Mouse (Mus musculus): ENCODE results near the gene Plekhg3.

Gene Plekhg3

DNA sequence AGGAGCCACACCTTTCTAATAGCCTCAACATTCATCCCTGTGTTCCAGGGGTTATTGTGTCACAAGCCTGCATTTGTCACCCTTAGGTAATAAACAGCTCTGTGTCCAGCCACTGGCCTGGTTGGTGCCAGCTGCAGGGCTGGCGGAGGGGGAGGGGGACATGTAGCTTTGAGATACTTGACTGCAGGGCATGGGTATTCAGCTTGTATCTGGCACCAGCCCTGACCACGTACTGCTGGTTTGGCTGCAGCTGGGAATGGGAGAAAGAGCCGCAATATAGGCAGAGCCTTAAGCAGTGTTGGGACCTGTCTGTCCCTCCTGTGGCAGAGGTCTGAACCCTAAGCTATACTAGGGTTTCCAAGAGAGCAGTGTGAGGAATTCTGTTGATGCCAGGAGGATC is 51.4 kb downstream of the Plekhg3 start:
- no peak for DNase-seq (ENCODE audit: extremely low spot score, low read depth, low spot score)

GRCm38 (mm10) chr12:76582841-76583240 is 52.1 kb downstream of the Plekhg3 start:
- DNase-seq (ENCODE audit: extremely low spot score, low read depth, low spot score): no peak

DNA sequence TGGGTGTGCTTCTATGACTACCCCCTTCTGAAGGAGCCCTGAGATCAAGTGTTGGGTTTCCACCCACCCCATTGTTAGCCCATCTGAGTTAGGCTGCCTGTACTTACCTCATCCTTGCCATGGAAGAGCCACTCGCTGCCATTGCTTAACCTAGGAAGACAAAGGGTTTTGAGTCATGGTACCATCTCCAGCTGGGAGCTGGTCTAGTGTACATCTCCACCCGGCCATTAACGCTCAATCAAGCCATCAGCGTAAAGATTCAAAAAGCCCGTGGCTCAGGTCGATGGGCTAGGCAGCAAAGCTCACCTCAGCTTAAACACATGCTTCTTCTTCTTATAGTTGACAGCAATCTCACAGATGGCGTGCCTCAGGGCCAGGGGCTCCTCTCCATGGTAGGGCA is 52.8 kb downstream of the Plekhg3 start:
- DNase-seq (ENCODE audit: extremely low spot score, low read depth, low spot score): no peak

GRCm38 (mm10) chr12:76585028-76585427 is 54.3 kb downstream of the Plekhg3 start:
- no peak for DNase-seq (ENCODE audit: extremely low spot score, low read depth, low spot score)

GRCm38 (mm10) chr12:76587357-76587756 is 56.7 kb downstream of the Plekhg3 start:
- DNase-seq (ENCODE audit: extremely low spot score, low read depth, low spot score): no peak

- DNase-seq (ENCODE audit: extremely low spot score, low read depth, low spot score): no peak
Measured at GRCm38 (mm10) chr12:76589531-76589930, 58.8 kb downstream of the Plekhg3 start.

DNA sequence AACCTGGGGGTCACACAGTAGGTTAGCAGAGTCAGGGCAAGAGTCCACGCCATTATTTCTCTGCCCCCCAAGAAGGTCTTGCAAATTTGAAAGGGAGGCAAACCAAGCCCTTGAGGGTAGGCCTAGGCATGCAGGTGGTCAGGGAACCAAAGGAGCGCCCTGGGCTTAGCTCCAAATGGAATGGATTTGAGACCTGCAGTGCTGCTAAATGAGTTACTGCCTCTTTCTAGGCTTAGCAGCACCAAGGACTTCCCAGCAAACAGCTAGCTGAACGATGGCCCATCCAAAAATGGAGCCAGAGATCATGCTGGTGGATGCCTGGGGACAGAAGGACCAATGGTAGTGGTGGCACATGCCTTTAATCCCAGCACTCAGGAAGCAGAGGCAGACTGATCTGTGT is 60.3 kb downstream of the Plekhg3 start:
- no peak for DNase-seq (ENCODE audit: extremely low spot score, low read depth, low spot score)

- DNase-seq (ENCODE audit: extremely low spot score, low read depth, low spot score): peak; percentile 50
Measured at GRCm38 (mm10) chr12:76592213-76592612, 61.5 kb downstream of the Plekhg3 start.

- no peak for DNase-seq (ENCODE audit: extremely low spot score, low read depth, low spot score)
Measured at GRCm38 (mm10) chr12:76593254-76593653, 62.6 kb downstream of the Plekhg3 start.

DNA sequence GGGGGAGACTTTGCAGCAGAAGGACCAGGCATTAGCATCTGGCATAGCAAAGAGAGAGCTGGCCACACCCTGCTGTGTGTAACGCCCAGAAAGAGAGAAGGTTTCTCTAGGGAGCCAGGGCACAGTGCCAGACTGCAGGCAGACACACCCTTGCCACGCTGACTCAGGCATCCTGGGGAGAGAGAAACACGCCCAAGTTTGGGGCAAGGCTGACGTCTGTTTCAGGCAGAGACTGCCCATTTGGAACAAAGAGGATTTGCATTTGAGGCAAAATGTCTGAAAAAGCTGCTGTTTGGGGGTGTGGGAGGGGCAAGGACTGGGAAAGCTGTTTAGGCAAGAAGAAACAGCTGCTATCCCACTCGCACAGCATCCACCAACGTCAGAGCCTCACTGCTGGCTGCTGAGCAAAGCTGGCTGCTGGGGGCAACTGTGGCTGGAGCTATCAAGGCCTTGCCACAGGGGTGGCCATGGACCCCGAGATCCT is 63.2 kb downstream of the Plekhg3 start:
- DNase-seq (ENCODE audit: extremely low spot score, low read depth, low spot score): no peak

- DNase-seq (ENCODE audit: extremely low spot score, low read depth, low spot score): no peak
Measured at GRCm38 (mm10) chr12:76594556-76594955, 63.9 kb downstream of the Plekhg3 start.

DNA sequence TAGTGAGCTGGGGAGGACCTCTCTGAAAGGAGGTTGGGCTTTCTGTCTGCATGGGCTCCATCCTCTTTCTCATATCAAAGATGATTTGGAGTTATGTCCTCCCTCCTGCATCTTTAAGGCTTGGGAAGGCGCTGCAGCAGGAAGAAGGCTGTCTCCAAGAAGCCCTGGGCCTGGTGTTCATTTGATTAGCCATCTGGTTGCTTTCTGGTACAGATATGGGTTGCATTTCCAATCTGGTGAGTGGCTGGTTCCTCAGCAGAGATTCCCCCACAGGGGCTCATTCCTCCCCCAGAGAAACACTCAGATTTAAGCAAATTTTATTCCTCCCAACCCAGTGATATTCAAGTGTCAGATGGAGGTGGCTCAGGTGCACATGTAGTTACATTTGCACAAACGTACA is 65.1 kb downstream of the Plekhg3 start:
- DNase-seq (ENCODE audit: extremely low spot score, low read depth, low spot score): no peak

GRCm38 (mm10) chr12:76596292-76597023 is 65.8 kb downstream of the Plekhg3 start:
- DNase-seq (ENCODE audit: extremely low spot score, low read depth, low spot score): peak; percentile 41

- DNase-seq (ENCODE audit: extremely low spot score, low read depth, low spot score): no peak
Measured at GRCm38 (mm10) chr12:76597577-76598100, 66.9 kb downstream of the Plekhg3 start.

DNA sequence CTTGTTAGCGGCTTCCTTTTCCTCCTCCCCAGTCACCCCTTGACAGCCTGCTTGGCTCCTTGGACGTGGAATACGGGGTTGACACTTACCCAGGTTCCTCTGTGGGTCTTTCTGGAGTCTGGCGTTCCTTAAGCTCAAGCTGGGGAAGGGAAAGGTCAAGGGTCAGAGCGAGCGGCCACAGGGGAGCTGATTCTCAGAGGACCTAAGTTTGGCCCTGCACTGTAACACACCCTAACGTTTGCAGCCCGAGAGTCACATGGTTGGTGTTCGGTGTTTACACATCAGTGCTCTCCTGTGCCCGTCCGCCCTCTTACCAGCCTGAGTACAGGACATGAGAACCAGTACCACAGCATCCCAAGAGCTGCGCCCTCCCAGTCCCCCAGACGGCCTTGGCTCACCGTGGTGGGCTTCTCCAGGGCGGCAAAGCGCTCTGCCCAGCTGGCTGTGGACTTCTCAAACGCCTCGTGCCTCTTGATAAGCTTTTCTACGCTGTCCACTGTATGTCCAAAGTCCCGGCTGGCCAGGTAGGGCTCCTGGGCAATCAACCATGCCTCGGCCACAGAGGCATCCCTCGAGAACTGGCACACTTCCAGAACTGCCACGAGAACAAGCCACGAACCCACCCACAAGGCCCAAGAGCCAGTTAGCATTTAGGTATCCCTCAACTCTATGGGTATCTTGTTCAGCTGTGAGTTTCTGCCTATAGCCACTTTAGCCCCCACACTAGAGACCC is 67.7 kb downstream of the Plekhg3 start:
- no peak for DNase-seq (ENCODE audit: extremely low spot score, low read depth, low spot score)

GRCm38 (mm10) chr12:76603779-76604178 is 73.1 kb downstream of the Plekhg3 start:
- DNase-seq (ENCODE audit: extremely low spot score, low read depth, low spot score): no peak

DNA sequence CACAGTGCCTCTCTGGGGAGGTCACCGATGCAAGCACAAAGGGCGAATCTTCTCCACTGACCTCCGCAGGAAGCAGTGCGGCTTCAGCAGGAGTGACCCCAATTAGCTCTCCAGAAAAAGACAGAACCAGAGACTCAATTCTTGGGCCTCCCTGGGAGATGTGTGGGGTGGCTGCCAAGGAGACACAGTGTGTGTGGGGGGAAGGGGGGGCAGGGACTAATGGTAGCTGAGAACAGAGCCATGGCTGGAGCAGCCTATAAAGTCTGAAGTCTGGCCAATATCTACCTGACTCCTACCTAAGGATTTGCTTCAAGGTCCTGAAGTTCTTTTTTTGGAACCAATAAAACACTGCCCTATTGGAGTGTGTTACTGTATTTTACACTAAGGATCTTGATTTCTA is 73.9 kb downstream of the Plekhg3 start:
- DNase-seq (ENCODE audit: extremely low spot score, low read depth, low spot score): no peak

DNA sequence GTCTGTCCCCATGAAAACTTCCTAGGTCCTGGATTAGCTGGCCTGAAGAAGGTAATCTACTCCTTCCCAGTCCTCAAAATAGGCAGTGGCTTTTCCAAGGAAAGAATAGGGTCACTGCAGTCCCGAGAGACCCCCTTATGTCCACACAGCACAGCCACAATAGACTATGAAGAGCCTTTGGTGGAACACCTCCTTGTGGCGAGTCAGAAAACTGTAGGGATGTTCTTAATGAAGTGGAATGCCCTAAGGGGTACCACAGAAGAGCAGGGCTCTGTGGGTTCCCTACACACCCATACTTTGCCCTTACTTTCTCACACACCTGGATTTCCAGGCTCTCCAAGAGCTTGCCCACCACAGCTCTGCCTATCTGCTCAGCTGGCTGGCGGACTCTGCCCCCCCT is 75.1 kb downstream of the Plekhg3 start:
- no peak for DNase-seq (ENCODE audit: extremely low spot score, low read depth, low spot score)

GRCm38 (mm10) chr12:76608241-76608640 is 77.5 kb downstream of the Plekhg3 start:
- DNase-seq (ENCODE audit: extremely low spot score, low read depth, low spot score): no peak

GRCm38 (mm10) chr12:76608997-76609565 is 78.4 kb downstream of the Plekhg3 start:
- no peak for DNase-seq (ENCODE audit: extremely low spot score, low read depth, low spot score)

GRCm38 (mm10) chr12:76612621-76613020 is 81.9 kb downstream of the Plekhg3 start:
- DNase-seq (ENCODE audit: extremely low spot score, low read depth, low spot score): no peak
